Mouse (Mus musculus) layer of hippocampus, postnatal 14 days (tissue): ENCODE measurements at regions not wholly inside any gene's neighbourhood (a gene's known extent, or its start where the extent isn't known, plus 50 kb on each side); places are given as distances from the start of the nearest gene placed in this dataset.
"Not testable (repeated sequence)": the region's sequence is repeated elsewhere in the genome, so short reads cannot be mapped to it uniquely, and the experiment has no call there.

Experiments used
- DNase-seq, 2 experiments: peaks; one replicate each; pipeline ENCODE4 v3.0.0; 2021 to 2022; ENCODE audit warnings: low spot score in 2 of 2, mixed read lengths in 1 of 2

DNA sequence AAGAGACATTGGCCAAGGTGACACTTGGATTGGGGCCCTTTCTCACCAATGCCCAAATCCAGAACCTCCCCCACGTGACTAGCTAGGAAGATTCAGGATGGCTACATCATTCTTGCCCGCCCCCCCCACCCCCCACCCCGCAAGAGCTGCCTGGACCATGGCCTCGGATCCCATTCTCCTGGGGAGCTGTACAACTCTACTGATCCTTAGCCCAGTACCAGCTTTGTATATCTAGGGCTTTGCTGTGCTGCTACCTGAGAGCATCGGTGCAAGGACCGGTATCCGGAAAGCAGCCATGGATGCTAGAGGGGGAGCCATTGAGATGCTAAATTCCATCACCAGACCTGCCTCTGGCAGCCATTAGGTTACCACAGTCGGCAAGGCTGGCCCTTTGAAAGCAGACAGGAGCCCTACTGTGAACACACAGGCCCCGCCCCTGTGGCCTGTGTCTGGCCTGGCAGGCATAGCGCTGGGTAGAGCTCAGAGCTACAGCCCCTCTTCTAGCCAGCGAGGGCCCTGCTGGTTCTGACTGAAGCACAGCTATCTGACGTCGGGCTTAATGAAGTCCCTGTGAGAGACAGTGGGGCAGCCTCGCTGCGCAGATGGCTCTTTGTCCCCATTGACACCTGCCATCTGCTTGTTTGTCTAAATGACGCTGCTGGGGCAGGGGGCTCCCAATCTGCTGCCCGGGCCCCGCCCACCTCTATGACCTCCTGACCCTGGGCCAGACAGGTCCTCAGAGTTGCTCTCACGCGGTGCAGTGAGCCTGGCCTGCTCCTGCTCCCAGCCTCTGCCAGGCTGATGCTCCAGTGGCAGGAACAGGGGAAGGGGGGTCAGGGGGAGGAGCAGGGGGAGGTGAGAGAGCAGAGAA is 128.9 kb downstream of the Dll1 start:
- DNase-seq = peak; percentile 18 to 36

DNA sequence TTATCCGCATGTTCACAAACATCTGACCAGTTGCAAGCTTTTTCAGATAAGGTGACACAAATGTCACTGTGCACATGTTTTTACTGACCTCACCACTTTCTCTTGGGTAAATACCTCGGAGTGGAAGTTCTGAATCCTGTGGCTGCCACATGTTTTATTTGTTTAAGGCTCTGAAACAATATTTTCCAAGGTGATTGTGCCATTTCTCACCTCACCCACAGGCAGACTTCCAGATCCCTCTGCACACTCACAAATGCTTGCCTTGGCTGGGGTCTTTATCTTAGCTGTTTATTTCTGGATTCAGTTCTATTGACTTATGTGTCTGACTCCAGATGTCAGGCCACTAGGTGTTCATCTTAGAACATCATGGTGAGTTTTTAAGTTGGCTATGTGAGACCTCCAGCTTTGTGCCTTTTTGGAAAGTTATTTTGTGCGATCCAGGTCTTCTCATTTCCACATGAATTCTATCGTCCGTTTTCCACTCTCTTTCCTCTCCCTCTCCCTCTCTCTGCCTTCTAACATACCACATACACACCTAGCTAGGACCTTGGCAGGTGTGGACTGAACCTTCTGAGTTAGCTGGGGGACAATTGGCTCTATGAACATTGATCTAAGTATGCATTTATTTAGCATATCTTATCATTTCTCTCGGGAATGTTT is 133.6 kb downstream of the Dll1 start:
- DNase-seq = no peak

DNA sequence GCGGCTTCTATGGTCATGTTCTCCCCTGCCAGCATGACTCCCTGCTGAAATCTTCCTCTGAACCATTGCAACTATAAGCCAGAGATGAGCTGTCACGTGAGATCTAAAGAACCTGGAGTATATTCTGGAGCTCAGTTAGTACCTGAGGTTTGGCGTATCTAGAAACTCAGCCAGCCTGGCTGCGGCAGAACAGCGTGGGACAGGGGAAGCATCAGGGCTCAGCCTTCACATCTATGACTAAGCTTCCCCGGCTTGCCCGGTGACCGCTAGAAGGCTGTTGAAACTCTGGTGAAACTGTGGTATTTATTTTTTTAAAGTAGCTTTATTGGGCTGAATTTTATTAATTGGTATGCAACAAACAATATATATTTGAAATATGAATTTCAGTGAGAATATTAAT is 134.3 kb downstream of the Dll1 start:
- no peak for DNase-seq

DNA sequence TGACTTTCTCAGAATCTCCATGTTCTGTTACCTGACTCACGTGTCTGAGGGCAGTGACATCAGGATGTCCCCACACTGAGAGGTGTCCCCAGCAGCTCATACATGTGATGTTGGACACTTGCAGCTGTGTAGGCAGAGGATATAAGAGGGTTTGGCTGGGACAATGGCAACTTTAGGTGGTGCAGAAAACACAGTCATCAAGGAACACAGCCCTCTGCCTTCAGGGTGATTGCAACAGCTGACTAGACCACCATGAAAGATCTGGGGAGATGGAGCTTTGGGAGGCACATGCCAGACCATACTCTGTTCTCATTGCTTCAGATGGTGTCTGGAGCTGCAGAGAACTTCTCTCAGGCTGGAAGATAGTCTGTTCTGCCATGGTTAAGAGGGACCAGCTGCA is 135.2 kb downstream of the Dll1 start:
- DNase-seq = no peak

DNA sequence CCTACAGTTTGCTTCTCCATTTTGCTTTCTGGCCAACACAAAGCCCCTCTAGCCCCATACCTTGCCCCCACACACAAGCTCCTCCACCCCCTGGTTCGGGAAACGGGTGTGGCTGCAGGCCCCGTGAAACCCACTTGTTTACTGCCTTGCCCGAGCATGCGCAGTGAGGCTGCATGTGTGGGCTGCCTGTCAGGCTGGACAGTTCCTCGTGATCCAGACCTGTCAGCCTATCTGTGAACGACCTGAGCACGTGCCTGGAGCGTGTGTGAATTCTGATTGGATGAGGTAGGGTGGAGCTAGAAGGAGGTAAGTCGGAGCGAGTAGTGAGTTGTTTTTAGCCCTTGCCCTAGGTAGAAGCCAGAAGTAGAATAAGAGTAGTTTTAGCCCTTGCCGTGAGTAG is 136.0 kb downstream of the Dll1 start:
- DNase-seq = not testable (repeated sequence)

DNA sequence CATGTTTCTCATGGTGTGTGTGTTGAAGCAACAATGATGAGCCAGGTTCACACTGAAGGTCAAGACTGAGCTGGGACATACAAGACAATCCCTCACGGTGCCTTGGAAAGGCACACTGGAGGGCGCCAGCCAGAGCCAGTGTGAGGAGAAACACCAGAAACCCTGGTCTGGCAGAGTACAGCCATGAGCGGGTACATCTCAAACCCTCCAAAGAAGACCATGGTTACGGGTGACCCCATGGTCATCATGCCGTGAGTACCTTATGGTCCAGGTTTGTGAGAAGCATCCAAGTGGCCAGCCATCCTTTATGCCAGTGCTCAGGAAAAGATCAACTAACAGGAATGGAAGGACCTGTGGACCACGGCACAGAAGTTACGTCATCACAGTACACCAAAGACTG is 136.7 kb downstream of the Dll1 start:
- DNase-seq = no peak

DNA sequence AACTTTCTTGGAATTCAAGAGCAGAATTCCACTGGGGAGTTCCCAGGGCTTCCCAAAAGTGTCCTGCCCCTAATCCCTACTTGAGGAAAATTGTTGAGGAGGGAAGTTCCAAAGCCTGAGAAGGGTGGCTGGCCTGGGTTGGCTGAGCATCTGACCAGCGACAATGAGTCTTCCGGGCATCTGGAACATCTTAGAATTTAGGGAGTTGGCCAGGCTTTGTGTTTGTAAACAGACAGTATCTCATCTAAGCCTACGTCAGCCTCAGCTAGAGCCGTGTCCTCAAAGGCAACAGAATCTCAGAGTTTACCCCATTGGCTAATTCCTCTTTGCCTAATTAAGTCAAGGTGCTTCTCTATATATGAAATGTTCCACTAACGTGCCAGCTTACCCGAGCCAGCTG is 141.6 kb downstream of the Dll1 start:
- DNase-seq = no peak

DNA sequence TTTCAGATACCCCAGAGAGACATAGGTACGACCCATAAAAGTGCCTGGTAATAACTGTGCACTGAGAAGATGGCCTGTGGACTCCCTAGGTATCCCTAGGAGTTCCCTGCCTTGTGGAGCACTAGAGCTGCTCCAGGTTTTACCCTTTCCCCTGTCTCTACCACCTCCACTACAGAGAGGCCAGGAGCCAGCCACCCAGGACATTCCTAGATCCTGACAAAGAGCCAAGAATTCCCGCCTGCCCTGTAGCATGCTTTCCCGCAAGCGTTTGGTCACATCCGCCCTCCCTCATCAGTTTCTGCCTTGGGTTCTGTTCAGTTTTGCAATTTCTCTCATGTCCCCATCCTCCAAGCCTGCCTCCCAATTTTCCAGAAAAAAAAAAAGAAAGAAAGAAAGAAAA is 145.5 kb downstream of the Dll1 start:
- no peak for DNase-seq

DNA sequence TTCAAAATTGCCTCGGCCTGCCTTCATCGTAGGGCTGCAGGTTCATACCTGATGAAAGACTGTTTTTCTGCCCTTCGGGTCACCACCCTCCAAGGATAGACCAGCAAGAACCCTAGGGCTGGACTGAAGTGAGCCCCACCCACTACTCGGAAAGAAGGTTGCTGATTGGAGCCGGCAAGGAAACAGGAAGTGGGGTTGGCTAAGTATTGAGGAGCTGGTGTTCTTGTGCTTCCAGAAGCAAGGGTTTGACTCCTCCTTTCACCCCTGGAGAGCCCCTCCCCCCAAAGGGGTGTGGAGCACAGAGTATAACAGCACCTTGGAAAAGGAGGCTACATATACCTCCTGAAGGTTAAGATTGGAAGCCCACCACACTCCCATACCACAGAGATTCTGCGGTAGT is 147.5 kb downstream of the Dll1 start:
- no peak for DNase-seq

DNA sequence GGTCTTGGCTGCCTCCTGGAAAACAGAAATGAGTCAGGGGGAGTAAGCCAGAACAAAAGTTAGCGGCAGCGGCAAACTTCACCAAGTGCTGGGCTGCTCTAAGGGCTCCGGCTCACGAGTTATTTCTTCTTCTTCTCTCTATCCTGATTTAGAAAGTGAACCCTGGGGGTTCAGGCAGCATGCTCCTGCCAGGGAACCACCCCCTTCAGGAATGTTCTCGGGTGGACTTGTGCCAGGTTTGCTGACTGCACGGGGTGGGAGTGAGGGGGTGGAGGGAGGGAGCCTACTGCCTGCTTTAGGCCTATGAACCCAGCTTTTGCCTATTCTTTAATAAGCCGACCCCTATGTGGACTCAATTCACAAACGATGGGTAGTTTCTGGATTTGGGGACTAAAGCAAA is 148.6 kb downstream of the Dll1 start:
- DNase-seq = no peak

DNA sequence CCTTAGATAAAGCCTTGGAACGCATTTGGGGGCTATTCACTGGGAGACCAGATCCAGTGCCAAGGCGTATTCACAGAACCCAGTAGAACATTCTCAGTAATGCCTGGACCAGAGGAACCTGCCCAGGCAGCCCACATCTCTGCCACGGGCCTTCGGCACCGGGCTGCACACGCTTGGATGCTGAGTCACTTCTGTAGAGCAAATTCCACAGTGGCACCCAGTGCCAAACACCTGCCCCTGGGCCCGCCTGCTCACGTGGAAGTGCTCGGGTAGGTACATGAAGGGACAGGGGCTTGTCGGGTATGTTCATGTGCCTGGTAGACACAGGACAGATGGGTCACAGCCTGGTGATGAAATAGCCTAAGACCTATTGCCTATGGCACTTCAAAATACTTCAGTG is 152.8 kb downstream of the Dll1 start:
- no peak for DNase-seq

DNA sequence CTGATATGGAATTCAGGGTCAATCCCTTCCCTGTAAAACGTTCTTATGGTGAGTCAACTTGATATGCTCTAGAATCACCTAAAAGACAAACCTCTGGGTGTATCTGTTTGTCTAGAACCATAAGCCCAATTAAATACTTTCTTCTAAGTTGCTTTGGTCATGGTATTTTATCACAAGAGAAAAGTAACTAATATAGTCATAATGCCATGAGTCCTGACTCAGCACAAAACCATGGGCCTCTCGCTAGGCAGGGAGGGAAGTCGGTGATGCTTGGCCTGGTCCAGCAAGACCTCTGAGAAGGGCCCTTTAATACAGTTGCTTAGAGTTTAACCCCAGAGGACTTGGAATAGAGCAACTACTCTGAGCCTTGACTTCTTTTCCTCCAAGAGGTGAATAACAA is 153.7 kb downstream of the Dll1 start:
- DNase-seq = no peak

DNA sequence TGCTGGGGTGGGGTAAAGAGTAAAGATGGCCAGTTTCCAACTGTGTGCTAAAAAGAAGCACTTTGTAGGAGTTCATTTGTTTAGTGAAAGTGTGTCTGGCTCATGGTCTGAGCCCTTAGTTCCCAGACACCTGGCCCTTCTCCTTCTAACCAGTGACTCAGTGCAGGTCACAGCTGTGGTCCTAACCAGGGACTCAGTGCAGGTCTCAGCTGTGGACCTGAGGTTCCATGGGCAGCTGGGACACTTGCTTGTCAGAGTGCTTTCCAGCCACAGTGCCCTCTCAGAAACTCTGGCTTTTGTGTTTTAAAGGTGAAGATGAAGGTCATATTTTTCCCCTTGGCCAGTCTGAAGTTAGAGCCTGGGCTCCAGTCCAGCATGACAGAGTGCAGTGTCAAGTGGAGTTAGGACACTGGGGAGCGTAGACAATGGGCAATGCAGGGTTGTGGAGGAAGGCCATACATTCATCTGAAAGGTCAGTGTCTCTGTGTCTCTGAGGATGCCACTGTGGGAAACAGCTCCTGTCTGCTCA is 162.5 kb downstream of the Dll1 start:
- DNase-seq = no peak

DNA sequence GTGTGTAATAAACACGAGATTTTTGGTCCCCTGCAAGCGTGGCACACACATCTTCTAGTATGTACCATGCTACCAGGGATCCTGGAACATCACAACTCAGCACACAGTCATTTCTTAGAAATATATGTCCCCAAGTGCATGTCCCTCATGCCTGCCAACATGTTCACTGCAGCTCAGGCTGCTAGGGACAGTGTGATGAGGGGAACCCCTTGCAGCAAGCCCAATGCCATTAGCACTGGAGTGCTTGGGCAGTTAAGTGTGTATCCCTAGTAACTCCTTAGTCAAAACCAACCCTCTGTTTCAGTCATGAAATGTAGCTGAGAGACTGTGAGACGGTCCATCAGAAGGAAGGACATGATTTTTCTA is 167.5 kb upstream of the Gm3448 start:
- no peak for DNase-seq

DNA sequence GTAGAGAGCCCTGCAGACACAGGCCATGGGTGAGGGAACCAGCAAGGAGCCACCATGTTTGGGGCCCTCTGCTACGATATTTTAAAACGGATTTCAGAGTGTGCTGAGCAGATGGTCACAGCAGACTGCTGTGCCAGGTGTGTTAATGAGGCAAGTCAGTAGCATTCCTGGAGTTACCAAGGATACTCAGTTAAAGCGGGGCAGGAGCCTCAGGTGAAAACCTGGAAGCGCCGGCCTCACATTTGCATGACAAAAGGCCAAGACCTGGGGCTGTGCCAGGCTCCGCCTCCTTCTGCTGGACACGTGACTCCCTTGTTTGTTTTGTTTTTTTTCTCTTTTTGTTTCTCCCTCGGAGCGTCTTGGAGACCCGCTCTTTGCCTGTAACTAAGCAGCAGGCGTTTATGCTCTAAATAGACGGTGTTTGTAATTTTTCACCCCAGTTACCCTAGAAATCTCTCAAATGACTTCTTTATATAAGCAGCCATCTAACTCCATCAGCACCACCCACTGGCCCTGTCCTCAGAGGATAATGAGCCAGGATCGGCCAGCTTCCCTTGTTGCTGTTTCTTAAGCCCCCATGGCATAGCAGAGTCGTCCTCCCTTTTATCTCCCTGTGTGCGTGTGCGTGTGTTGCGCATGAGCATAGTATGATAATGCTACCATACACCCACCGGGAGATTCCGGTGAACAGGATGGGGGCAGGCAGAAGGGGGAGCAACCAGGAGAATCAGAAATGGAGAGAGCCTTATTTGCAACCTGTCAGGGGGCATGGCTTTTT is 166.9 kb upstream of the Gm3448 start:
- DNase-seq = peak; percentile 72 to 81

DNA sequence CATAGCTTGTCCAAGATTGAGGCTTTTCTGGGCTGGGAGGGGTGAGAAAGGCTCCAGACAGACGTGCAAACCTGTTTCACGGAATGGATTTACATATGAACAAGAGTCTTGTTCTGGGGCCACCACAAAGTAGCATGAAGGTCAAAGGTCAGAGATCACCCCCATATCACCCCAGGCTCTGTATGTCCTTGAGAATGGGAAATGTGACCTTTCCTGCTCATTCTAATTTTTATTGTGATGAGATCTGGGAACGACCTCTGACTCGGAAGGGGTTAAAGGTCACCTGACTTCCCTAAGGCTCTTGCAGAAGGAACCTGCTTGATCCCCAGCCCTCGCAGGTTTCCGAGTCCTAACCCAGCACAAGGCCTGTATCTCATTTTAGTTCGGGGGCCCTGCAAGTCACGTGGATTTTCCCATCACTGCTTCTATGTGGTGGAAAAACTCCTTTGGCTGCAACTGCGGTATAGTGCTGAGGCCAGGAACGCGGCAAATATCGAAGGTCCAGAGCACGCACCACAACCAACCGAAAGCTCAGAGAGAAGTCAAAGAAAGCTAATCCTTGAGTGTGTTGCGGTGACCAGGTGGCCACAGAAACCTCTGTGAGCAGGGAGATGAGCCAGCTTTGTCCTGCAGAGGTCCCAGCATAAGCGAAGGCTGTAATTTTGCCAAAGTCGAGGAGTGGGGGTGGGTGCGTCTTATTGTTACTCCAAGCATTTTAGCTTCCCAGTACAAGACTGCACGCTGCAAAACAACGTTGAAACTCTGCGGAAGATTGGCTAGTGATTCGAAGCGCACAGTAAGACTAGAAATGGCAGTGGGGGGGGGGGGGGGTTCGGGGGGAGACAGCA is 166.1 kb upstream of the Gm3448 start:
- no peak for DNase-seq

DNA sequence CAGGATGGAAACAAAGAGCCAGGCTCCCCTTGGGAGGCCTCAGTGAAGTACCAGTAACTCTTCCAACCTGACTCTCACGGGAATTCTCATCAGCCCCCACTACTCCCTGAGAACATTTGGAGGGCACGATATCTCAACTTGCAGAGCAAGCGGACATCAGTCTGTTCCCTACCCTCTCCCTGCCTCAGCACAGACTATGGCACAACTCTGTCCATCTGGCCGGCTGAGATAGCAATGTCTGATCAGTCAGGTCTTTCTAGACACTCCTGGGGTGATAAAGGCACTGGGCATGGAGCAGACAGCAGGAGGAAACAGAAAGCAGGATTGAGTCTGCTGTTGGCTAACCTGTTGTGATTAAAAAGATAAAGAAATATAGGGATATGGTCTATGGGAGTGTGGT is 164.5 kb upstream of the Gm3448 start:
- DNase-seq = no peak

DNA sequence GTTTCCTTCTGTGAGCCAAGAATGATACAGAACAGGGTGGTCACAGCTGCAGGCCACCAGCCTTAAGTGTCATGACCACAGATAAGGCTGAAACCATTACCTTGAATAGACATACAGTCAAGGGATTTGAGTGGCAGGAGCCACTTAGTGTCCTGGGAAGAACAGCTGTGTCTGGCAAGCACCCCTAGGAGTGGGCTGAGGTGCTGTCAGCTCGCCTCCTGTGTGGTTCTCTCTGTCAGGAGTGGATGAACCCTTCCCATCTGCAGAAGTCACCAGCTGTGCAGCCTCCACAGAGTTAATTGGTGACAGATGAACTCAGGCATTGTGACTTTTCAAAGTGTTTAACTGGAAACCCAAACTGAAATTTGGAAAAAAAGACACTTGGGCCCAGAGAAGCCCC is 163.2 kb upstream of the Gm3448 start:
- no peak for DNase-seq

DNA sequence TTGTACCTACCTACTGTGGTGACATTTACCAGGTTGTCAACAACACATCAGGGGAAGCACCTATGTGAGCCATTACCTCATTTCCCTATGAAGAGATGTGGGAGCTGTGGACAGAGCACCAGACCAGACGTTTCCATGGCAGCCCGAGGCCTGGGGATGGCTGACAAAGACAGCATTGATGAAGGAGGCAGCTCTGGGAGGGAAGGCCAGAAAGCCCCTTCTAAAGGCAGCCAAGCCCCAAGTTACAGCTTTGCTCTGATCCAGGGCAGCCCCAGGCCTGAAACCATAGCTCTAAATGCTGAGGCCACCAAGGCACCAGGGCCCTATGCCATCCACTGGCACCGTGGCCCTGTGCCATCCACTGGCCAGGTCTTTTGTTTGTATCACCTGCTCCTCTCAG is 157.9 kb upstream of the Gm3448 start:
- no peak for DNase-seq

DNA sequence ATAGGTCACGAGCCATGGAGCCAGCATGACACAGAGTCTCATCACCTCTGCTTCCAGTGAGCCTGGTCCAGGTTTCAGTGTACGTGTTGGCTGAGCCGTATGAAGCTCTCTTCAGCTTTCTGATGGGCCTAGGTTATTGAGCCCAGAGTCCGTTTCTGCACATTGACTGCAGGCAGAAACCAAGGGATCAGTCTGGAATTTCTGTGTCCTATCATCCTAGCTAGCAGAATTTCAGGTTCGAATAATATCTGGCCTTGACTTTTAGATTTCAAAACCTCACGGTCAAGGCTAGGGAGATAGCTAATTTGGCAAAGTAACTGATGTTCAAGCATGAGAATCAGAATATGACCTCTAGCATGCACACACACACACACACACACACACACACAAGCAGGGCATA is 156.0 kb upstream of the Gm3448 start:
- DNase-seq = no peak

DNA sequence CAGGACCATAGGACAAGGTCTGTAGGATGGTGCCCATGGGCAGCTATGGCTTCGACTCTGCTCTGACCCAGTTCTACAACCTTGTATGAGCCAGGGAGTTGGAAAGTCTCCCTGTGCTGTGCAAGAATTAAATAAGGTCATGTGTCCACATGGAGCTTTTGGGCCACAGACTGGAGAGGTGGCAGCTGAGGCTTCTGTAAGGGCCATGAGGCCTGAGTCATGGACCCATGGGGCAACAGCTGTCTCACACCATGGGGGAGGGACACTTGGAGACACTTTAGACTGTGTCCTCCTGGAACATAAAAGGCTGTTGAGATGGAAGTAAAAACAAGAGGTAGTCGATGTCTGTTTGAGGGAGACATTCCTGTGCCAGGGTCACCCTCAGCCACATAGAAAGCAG is 154.5 kb upstream of the Gm3448 start:
- DNase-seq = no peak
